Mouse (Mus musculus) kidney, adult 2 months (tissue): ENCODE measurements around the gene Padi2. TPM values are rescaled to one million over a fixed set of nuclear protein-coding genes. Genes with fewer than 3 reads are reported as not detected.

Experiments
- DNase-seq: peaks from one replicate; pipeline ENCODE4 v3.0.0; 2021
- H3K27ac ChIP-seq: fragments of 200-500 bp; 2 replicates; pipeline ENCODE4 v1.5.1; 2012; ENCODE audit warnings: low read depth, low read length, control low read depth, inconsistent platforms; ENCODE audit not compliant: insufficient read depth
- H3K27me3 ChIP-seq: fragments of 200-500 bp; replicated peaks from 2 replicates; pipeline ENCODE4 v1.6.1; 2012; ENCODE audit warnings: mild to moderate bottlenecking, moderate library complexity, low read length, inconsistent platforms; ENCODE audit not compliant: control insufficient read depth, insufficient read depth
- H3K36me3 ChIP-seq: fragments of 200-500 bp; 2 replicates; pipeline ENCODE4 v1.6.1; 2012; ENCODE audit warnings: mild to moderate bottlenecking, moderate library complexity, low read length, inconsistent platforms; ENCODE audit not compliant: control insufficient read depth, insufficient read depth
- H3K4me1 ChIP-seq: fragments of 200-500 bp; 2 replicates; pipeline ENCODE4 v1.6.1; 2011; ENCODE audit warnings: low read length; ENCODE audit not compliant: control insufficient read depth, insufficient read depth
- H3K4me3 ChIP-seq: fragments of 200-500 bp; 2 replicates; pipeline ENCODE4 v1.5.1; 2011; ENCODE audit warnings: mild to moderate bottlenecking, low read depth, low read length, control low read depth; ENCODE audit not compliant: insufficient read depth
- CTCF ChIP-seq: fragments of 200-500 bp; conservative IDR thresholded peaks from 2 replicates; pipeline ENCODE4 v1.5.1; 2011; ENCODE audit warnings: low read depth, mild to moderate bottlenecking, control low read depth, low read length, moderate library complexity, mixed read lengths; ENCODE audit not compliant: insufficient read depth, insufficient read length
- POLR2A ChIP-seq: fragments of 200-500 bp; IDR thresholded peaks from one replicate; pipeline ENCODE4 v1.6.1; 2011; ENCODE audit warnings: low read depth, low read length, control low read depth
- WGBS: fragments of 180-500 bp; shearing (Covaris S2); methylation state at CpG from one replicate; pipeline ENCODE4 v1.1.7; 2018; 5-methylcytosine and 5-hydroxymethylcytosine counted together
- polyA plus RNA-seq: library from polyadenylated mRNA; depleted of rRNA; stranded (reverse); fragments of >200 nt; gene quantifications from 2 replicates; pipeline ENCODE4 v1.2.3, GENCODE M21; 2012

The Padi2 gene
- polyA plus RNA-seq, 1 experiment, result 5.1 TPM

DNA sequence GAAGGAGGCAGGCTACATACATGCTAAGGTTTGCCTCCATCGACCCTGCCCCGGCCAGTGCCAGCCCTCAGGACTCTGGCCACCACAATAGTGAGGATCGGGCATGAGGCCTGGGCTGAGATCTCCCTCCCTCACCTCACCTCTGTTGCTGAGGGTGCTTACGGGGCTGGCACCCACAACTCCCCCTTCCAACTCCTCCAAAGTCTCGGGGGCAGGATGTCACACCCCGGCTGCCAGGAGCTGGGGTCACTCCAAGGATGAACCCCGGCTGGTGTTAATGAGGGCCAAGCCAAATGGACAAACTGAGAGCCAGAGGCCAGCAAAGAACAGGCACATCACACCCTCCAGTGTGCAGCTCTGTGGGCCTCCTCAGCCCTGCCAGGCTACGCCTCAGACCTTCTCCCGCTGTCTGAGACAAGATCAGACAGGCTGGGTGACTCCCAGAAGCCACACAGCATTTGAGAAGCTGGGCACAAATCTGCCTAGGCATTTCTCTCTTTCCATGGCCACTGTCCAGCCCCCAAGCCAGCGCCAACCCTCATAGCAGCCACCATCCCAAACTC lies 6.2 kb downstream of the Padi2 start:
- H3K4me1 ChIP-seq, result no peaks in the 10 kb centered on the region
- H3K27me3 ChIP-seq, result no peaks in the 10 kb centered on the region
- DNase-seq, result no peak
- no peak overlapping the region for H3K27ac ChIP-seq
- TF ChIP-seq CTCF (no peak), POLR2A (no peak)
- no peak overlapping the region for H3K4me3 ChIP-seq
- no peaks in the 10 kb centered on the region for H3K36me3 ChIP-seq
- WGBS, result 78% methylated on average over 10 of the region's 10 CpGs

DNA sequence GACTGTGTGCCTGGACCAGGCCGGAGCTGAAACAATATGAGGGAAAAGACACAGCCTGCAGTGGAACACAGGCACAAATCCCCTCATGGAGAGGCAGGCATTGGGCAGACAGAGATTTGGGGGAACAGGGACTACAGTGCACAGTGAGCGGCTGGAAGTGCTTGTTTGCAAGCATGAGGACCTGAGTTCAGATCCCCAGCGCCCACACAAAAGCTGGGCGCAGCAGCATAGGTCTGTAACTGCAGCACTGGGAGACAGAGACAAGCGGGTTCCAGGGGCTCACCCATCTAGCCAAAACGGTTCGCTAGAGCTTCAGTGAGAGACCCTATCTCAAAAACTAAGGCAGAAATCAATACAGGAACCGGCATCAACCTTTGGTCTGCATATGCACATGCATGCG lies 7.4 kb downstream of the Padi2 start:
- DNase-seq, result no peak
- TF ChIP-seq CTCF (no peak), POLR2A (no peak)
- Histone ChIP-seq H3K4me3 (no peak overlapping the region), H3K4me1 (no peaks in the 10 kb centered on the region), H3K36me3 (no peaks in the 10 kb centered on the region), H3K27ac (no peak overlapping the region), H3K27me3 (no peaks in the 10 kb centered on the region)
- WGBS, result 94% methylated on average over 9 of the region's 9 CpGs

DNA sequence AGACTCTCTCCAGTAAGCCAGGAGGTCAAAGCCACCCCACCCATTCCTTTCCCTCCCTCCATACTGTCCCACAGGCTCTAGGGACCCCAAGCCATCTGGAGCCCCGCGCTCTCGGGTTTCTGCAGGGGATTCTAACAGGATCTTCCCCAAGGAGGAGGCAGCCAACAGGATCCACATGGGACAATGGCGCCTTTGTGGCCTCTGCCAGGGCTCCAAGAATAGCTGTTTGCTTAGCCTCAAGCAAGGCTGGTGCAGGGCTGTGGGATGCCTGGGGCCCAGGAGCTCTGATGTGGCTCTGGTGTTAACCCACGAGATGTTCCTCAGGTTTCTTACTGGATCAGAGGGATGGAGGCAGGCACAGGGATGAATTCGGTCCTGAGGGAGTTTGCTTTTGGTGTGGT lies 8.6 kb downstream of the Padi2 start:
- DNase-seq, result no peak

DNA sequence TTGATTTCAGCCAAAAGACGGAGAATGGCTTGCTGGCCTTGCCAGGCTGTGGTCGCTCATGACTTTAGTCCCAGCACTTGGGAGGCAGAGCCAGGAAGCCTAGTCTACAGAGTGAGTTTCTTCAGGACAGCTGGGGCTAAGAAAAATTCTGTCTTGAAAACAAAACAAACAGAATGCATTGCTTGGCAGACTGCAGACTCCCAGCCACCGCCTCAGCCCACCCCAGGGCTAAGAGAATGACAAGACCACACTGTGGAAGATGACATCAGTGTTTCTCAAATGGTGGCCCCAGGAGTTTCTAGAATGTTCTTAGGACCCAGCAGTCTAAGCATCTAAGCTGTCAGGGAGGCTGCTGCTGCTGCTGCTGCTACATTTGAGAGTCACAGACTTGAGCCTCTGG lies 9.1 kb downstream of the Padi2 start:
- no peak for DNase-seq
- Histone ChIP-seq H3K27ac (no peak overlapping the region), H3K4me3 (no peak overlapping the region), H3K36me3 (no peaks in the 10 kb centered on the region), H3K4me1 (no peaks in the 10 kb centered on the region), H3K27me3 (no peaks in the 10 kb centered on the region)
- TF ChIP-seq CTCF (no peak), POLR2A (no peak)
- WGBS, result 79% methylated on average over 3 of the region's 3 CpGs

More for the DNA sequence above, 8.6 kb downstream of the Padi2 start:
- H3K4me3 ChIP-seq, result no peak overlapping the region
- no peaks in the 10 kb centered on the region for H3K4me1 ChIP-seq
- H3K27ac ChIP-seq, result no peak overlapping the region
- no peaks in the 10 kb centered on the region for H3K27me3 ChIP-seq
- 71% methylated on average over 6 of the region's 6 CpGs for WGBS
- TF ChIP-seq POLR2A (no peak), CTCF (no peak)
- no peaks in the 10 kb centered on the region for H3K36me3 ChIP-seq

DNA sequence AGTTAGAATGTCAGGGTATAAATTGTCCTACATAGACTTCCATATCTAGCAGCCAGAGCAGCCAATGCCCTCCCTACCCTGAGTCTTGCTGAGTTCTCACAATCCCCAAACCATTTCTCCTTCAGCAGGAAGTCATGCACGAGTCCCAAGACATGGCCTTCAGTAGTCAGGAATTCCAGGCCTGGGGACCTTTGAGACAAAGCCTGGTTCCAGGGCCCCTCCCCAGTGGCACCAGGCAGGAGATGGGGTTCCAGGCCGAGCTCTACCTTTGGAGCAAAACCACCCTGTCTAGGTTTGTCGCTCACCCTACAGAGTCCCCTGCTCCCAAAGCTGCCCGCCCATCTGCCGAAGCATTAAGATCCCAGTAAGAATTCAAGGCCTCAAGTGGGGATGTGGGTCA lies 10.2 kb downstream of the Padi2 start:
- Histone ChIP-seq H3K4me1 (no peaks in the 10 kb centered on the region), H3K36me3 (no peaks in the 10 kb centered on the region), H3K27ac (no peak overlapping the region), H3K4me3 (no peak overlapping the region), H3K27me3 (no peaks in the 10 kb centered on the region)
- TF ChIP-seq CTCF (no peak), POLR2A (no peak)
- no peak for DNase-seq
- 86% methylated on average over 5 of the region's 5 CpGs for WGBS

DNA sequence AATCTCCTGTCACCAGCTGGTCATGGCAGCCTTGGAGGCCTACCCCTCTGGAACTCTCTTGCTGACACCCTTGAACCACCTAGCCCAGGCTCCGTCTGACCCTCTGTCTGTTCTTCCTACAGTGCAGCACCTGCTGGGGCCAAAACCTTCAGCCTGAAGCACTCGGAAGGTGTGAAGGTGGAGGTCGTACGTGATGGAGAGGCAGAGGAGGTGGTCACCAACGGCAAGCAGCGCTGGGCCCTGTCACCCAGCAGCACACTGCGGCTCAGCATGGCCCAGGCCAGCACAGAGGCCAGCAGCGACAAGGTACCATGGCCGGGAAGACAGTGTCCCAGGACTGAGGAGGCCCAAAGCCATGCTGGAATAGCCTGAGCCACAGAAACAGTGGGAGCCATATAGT lies 11.3 kb downstream of the Padi2 start:
- no peak for DNase-seq

DNA sequence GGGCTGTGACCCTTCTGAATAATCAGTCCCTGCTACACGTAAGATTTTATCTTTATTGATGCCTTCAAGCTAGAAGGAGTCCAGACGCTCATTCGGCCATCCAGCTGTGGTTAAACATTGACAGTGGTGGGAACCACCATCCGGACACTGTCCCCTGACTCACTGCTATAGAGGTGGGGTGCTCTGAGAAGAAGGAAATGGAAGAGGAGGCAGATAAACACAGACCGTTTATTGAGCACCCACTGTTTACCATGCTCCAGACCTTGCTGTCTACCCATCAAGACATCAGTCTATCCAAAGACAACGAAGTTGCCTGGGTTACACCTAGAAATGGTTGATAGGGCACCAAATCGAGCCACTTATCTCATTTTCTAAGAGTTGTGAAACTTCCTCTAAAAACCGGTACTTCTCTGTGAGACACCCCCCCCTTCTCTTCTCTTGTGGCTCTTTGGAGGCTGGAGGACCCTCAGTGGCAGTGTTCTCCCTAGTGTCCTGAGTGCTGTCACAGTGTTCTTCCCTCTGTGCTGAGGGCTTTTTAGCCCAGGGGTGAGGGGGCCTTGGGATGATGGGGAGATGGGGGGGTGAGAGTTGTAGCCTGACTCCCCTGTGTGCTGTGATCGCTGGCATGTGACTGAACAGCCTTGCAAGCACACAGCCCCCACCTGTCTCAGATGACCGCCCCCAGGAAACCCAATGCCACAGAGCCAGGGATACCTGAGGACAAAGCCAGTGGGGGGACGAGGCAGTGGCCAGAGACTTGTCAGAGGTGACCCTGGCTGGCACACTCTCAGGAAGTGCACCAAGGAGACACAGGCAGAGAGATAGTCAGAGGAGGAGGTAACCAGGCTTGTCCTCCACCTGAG lies 14.1 kb downstream of the Padi2 start:
- no peak overlapping the region for H3K27ac ChIP-seq

More for the DNA sequence above, 11.3 kb downstream of the Padi2 start:
- TF ChIP-seq CTCF, result no peak
- TF ChIP-seq POLR2A, result no peak
- Histone ChIP-seq H3K36me3 (no peaks in the 10 kb centered on the region), H3K27ac (no peak overlapping the region), H3K4me3 (no peak overlapping the region), H3K4me1 (no peaks in the 10 kb centered on the region), H3K27me3 (no peaks in the 10 kb centered on the region)
- WGBS, result 90% methylated on average over 9 of the region's 9 CpGs

More for the DNA sequence above, 14.1 kb downstream of the Padi2 start:
- Histone ChIP-seq H3K36me3 (no peaks in the 10 kb centered on the region), H3K27me3 (no peaks in the 10 kb centered on the region), H3K4me1 (no peaks in the 10 kb centered on the region), H3K4me3 (no peak overlapping the region)
- TF ChIP-seq POLR2A (no peak), CTCF (no peak)
- DNase-seq, result no peak
- WGBS, result 22% methylated on average over 11 of the region's 11 CpGs
